Mouse (Mus musculus) small intestine, adult 2 months (tissue): Measurements from ENCODE around the gene Eprs.

Experiments
- CTCF ChIP-seq: fragments of 200-500 bp; IDR thresholded peaks from 2 replicates; pipeline ENCODE4 v1.5.1; 2012; ENCODE audit warnings: low read depth, mild to moderate bottlenecking, control low read depth, inconsistent platforms, low read length, moderate library complexity, mixed read lengths; ENCODE audit not compliant: insufficient replicate concordance, insufficient read length; ENCODE audit errors: extremely low read depth
- POLR2A ChIP-seq: fragments of 200-500 bp; IDR thresholded peaks from 2 replicates; pipeline ENCODE4 v1.6.1; 2012; ENCODE audit warnings: low read depth, mild to moderate bottlenecking, control low read depth, inconsistent platforms, low read length, moderate library complexity

DNA sequence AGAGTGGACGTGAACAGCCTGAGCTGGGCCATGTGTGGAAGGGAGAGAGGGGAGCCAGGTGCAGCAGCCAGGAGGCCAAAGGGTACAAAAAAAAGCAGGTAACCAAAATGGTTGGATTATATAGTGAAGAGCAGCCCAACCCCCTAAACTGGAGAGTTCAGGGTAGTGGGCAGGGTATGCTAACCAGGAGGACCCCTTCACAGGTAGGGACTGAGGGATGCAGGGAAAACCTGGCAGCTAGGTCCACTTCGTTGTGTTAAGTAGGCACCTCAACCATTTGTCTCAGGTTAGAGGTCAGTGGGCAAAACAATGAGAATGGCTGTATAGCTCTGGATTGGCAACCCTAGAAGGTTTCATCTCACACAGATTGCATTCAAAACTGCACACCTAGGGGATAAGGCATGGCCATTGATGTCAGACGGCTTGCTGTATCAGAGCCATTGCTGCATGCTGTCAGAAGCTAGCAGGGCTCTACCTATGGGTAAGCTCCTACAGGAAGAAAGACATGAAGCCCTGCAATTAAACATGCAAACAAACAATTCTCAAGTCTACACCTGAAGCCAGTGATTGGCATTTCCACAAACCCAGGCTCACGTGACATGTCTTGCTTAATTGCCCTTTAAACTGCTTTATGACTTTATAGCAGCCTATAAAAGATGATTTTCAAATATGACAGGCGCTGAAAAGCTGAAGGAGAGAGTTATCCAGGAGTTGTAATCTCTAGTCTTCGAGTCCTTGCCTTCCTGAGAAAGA is 68.6 kb downstream of the Eprs start:
- TF ChIP-seq POLR2A, result no peak
- no peak for TF ChIP-seq CTCF
